Mouse (Mus musculus) midbrain, embryonic 11.5 days (tissue): ENCODE measurements at regions not wholly inside any gene's neighbourhood (a gene's known extent, or its start where the extent isn't known, plus 50 kb on each side); places are given as distances from the start of the nearest gene placed in this dataset.

Experiments
- ATAC-seq: fragments of 200-750 bp; cut with Nextera tagmentation; 2 replicates; pipeline ENCODE4 v1.8.0; 2017; ENCODE audit warnings: moderate TSS enrichment, moderate library complexity; ENCODE audit not compliant: low FRiP score
- DNase-seq: peaks from one replicate; pipeline ENCODE4 v3.0.0; 2015; ENCODE audit warnings: low spot score; ENCODE audit errors: missing footprints
- H3K27ac ChIP-seq: fragments of 300-500 bp; sonication (generic); 2 replicates; pipeline ENCODE4 v1.5.1; 2014; ENCODE audit warnings: low read depth, low read length
- H3K27me3 ChIP-seq: fragments of 300-500 bp; sonication (generic); 2 replicates; pipeline ENCODE4 v1.6.1; 2014; ENCODE audit warnings: mild to moderate bottlenecking, low read length, moderate library complexity, mixed read lengths; ENCODE audit not compliant: control insufficient read depth, insufficient read depth
- H3K36me3 ChIP-seq: fragments of 300-500 bp; sonication (generic); 2 replicates; pipeline ENCODE4 v1.6.1; 2014; ENCODE audit warnings: mild to moderate bottlenecking, low read length, moderate library complexity, mixed read lengths; ENCODE audit not compliant: control insufficient read depth, insufficient read depth
- H3K4me1 ChIP-seq: fragments of 300-500 bp; sonication (generic); 2 replicates; pipeline ENCODE4 v1.6.1; 2014; ENCODE audit warnings: low read length; ENCODE audit not compliant: control insufficient read depth, insufficient read depth
- H3K4me2 ChIP-seq: fragments of 300-500 bp; sonication (generic); 2 replicates; pipeline ENCODE4 v1.6.1; 2014; ENCODE audit warnings: mild to moderate bottlenecking, moderate library complexity
- H3K4me3 ChIP-seq: fragments of 300-500 bp; sonication (generic); 2 replicates; pipeline ENCODE4 v1.5.1; 2014; ENCODE audit warnings: low read depth, low read length
- H3K9ac ChIP-seq: fragments of 300-500 bp; sonication (generic); 2 replicates; pipeline ENCODE4 v1.6.1; 2014; ENCODE audit warnings: low read length
- H3K9me3 ChIP-seq: fragments of 300-500 bp; sonication (generic); 2 replicates; pipeline ENCODE4 v1.6.1; 2016; ENCODE audit warnings: low read length; ENCODE audit not compliant: control insufficient read depth
- WGBS: fragments of 180-500 bp; shearing (Covaris S2); extraction: QIAGEN DNeasy Blood & Tissue Kit; methylation state at CpG from one replicate; pipeline ENCODE4 v1.1.7; 2014; 5-methylcytosine and 5-hydroxymethylcytosine counted together

- Histone ChIP-seq H3K9me3 (no peaks in the 10 kb centered on the region), H3K4me1 (no peaks in the 10 kb centered on the region), H3K27ac (no peak overlapping the region), H3K4me2 (no peak overlapping the region), H3K9ac (no peak overlapping the region), H3K27me3 (no peaks in the 10 kb centered on the region), H3K36me3 (no peaks in the 10 kb centered on the region), H3K4me3 (no peak overlapping the region)
- DNase-seq = no peak
- WGBS = 0% methylated on average over 2 of the region's 2 CpGs
- no peak for ATAC-seq
Measured at GRCm38 (mm10) chr4:114346068-114346747, 60.3 kb upstream of the Trabd2b start.

GRCm38 (mm10) chr4:114346884-114347283, 59.6 kb upstream of the Trabd2b start:
- WGBS = 79% methylated on average over 4 of the region's 4 CpGs
- H3K27me3 ChIP-seq = no peaks in the 10 kb centered on the region
- no peaks in the 10 kb centered on the region for H3K36me3 ChIP-seq
- no peaks in the 10 kb centered on the region for H3K9me3 ChIP-seq
- H3K9ac ChIP-seq = no peak overlapping the region
- no peak overlapping the region for H3K4me3 ChIP-seq
- no peaks in the 10 kb centered on the region for H3K4me1 ChIP-seq
- DNase-seq (no peak), ATAC-seq (no peak)
- no peak overlapping the region for H3K4me2 ChIP-seq
- no peak overlapping the region for H3K27ac ChIP-seq

- ATAC-seq (no peak), DNase-seq (no peak)
- Histone ChIP-seq H3K4me2 (no peak overlapping the region), H3K9ac (no peak overlapping the region), H3K4me3 (no peak overlapping the region), H3K4me1 (no peaks in the 10 kb centered on the region), H3K36me3 (no peaks in the 10 kb centered on the region), H3K27me3 (no peaks in the 10 kb centered on the region), H3K27ac (no peak overlapping the region), H3K9me3 (no peaks in the 10 kb centered on the region)
- WGBS = 77% methylated on average over 8 of the region's 8 CpGs
Measured at GRCm38 (mm10) chr4:114349601-114350000, 56.9 kb upstream of the Trabd2b start.

- Histone ChIP-seq H3K4me2 (no peak overlapping the region), H3K4me3 (no peak overlapping the region), H3K36me3 (no peaks in the 10 kb centered on the region), H3K27me3 (no peaks in the 10 kb centered on the region), H3K4me1 (no peaks in the 10 kb centered on the region), H3K9me3 (no peaks in the 10 kb centered on the region), H3K27ac (no peak overlapping the region), H3K9ac (no peak overlapping the region)
- ATAC-seq (no peak), DNase-seq (no peak)
- WGBS = 69% methylated on average over 1 of the region's 1 CpGs
Measured at GRCm38 (mm10) chr4:114351282-114351681, 55.2 kb upstream of the Trabd2b start.

- Histone ChIP-seq H3K27ac (no peak overlapping the region), H3K4me2 (no peak overlapping the region), H3K9ac (no peak overlapping the region), H3K9me3 (no peaks in the 10 kb centered on the region), H3K4me3 (no peak overlapping the region), H3K36me3 (no peaks in the 10 kb centered on the region), H3K4me1 (no peaks in the 10 kb centered on the region), H3K27me3 (no peaks in the 10 kb centered on the region)
- ATAC-seq (no peak), DNase-seq (no peak)
- WGBS = 77% methylated on average over 2 of the region's 2 CpGs
Measured at GRCm38 (mm10) chr4:114353058-114353457, 53.5 kb upstream of the Trabd2b start.
